Mouse (Mus musculus): ENCODE data around the gene Fat2.

DNA sequence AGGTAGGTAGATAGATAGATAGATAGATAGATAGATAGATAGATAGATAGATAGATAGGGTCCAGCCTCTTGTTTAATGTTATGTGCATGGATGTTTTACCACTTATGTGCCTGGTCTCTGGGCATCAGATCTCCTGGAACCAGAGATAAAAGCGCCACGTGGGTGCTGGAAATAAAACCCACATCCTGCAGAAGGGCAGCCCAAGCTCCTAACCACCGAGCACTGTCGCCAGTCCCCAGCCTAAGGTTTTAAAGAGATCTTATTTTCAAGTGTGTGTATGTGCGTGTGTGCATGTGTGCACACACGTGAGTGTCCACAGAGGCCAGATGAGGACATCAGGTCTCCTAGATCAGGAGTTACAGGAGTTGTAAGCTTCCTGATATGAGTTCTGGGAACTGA lies 105.3 kb downstream of the Fat2 start:
- no peak for TF ChIP-seq CTCF (IDR thresholded peaks at IDR 0.05; ENCODE audit: extremely low read depth, insufficient read length, insufficient replicate concordance, low read depth, low read length)
- no peak for TF ChIP-seq POLR2A (IDR thresholded peaks at IDR 0.05; ENCODE audit: low read depth, low read length)

Measured in small intestine, adult 2 months (tissue).